Mouse (Mus musculus): ENCODE data around the gene Leng9. TPM values are rescaled to one million over a fixed set of nuclear protein-coding genes. Genes with fewer than 3 reads are reported as not detected.

Gene Leng9
- polyA plus RNA-seq, 1 experiment from 2014 or later = 2.5 TPM

DNA sequence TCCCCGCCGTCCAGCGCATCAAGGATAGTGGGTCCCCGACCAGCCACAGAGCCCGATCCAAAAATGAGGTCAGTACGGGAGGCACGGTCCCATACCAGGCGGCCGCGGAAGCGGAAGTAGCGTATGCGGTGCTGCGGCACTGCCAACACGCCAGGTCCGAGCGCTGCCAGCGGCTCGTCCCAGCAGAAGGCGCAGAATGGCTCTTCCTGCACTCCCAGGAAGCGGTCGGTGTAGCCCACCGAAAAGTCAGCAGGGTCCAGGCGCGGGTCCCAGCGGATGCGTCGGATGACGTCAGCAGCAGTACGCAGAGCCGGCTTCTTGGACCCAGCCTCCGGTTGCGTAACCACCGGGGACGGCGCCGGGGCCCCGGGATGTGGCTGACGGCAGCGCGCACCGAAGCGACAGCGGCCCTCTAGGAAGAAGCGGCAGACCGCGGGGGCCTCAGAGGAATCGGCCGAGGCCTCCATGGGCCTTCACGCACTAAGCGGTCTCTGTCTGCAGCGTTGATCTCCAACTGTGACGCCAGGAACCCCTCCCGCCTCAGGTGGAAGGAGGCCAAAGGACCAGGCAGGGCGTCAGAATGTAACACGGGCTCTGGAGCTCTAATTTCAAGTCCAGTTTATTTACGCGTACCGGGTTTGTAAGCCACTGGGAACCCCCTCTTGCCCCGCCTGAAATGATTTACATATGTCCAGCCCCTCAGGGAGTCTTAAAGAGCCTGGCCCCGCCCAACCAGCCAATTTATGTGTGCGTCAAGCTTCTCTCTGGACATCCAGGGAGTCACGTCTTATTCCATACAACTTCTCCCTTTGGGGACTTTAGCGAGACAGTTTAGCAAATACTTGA is 742 bp downstream of the Leng9 start:
- H3K4me1 ChIP-seq = peaks cover 25% of the 10 kb centered on the region
- H3K36me3 ChIP-seq = peaks cover 38% of the 10 kb centered on the region
- peak; percentile 73 for ATAC-seq (ENCODE audit: low FRiP score, low read depth)
- WGBS = under 1% methylated on average over 64 of the region's 64 CpGs
- peak overlapping the region; percentile 89 for H3K4me2 ChIP-seq (replicated peaks)
- no peaks in the 10 kb centered on the region for H3K9me3 ChIP-seq
- H3K4me3 ChIP-seq = peak overlapping the region; percentile 72
- H3K9ac ChIP-seq (replicated peaks) = peak overlapping the region; percentile 76
- peak overlapping the region; percentile 80 for H3K27ac ChIP-seq (replicated peaks)
- peaks cover 35% of the 10 kb centered on the region for H3K27me3 ChIP-seq

- peak overlapping the region; percentile 76 for H3K9ac ChIP-seq (replicated peaks)
- H3K27me3 ChIP-seq = peaks cover 31% of the 10 kb centered on the region
- H3K27ac ChIP-seq (replicated peaks) = peak overlapping the region; percentile 80
- peak overlapping the region; percentile 89 for H3K4me2 ChIP-seq (replicated peaks)
- H3K9me3 ChIP-seq = no peaks in the 10 kb centered on the region
- ATAC-seq (ENCODE audit: low FRiP score, low read depth) = peak; percentile 2
- peaks cover 25% of the 10 kb centered on the region for H3K4me1 ChIP-seq
- peak overlapping the region; percentile 72 for H3K4me3 ChIP-seq
- H3K36me3 ChIP-seq = peaks cover 47% of the 10 kb centered on the region
- WGBS = 27% methylated on average over 18 of the region's 18 CpGs
Observed at GRCm38 (mm10) chr7:4148341-4149208, 1.6 kb downstream of the Leng9 start.

- Histone ChIP-seq H3K4me2 (replicated peaks) (peak overlapping the region; percentile 89; the same call in 1 of the 2 replicates), H3K27ac (replicated peaks) (no peak overlapping the region), H3K4me3 (no peak overlapping the region), H3K9me3 (no peaks in the 10 kb centered on the region), H3K9ac (replicated peaks) (no peak overlapping the region), H3K4me1 (peaks cover 25% of the 10 kb centered on the region), H3K27me3 (peaks cover 29% of the 10 kb centered on the region), H3K36me3 (peaks cover 54% of the 10 kb centered on the region)
- 85% methylated on average over 4 of the region's 4 CpGs for WGBS
- ATAC-seq (ENCODE audit: low FRiP score, low read depth) = no peak
Observed at GRCm38 (mm10) chr7:4147836-4148235, 2.3 kb downstream of the Leng9 start.

DNA sequence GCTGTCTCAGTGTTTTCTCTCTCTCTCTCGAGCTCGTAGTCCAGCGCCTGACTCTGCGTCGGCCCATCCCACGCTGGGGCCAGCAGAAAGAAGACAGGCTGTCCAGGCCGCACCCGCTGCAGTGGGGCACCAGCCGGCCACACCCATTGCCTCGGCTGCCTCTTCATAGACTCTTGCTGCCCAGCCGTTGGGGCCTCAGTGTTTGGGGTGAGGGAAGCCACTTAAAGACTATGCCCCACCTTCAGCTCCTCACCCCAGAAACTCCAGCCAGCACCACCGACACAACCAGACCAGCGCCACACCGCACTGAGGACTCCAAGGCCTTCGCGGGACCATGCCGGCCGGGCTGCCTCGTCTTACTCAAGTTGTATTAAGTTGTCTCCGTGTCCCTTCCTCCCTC is 2.8 kb downstream of the Leng9 start:
- H3K36me3 ChIP-seq = peaks cover 59% of the 10 kb centered on the region
- WGBS = 89% methylated on average over 18 of the region's 20 CpGs

DNA sequence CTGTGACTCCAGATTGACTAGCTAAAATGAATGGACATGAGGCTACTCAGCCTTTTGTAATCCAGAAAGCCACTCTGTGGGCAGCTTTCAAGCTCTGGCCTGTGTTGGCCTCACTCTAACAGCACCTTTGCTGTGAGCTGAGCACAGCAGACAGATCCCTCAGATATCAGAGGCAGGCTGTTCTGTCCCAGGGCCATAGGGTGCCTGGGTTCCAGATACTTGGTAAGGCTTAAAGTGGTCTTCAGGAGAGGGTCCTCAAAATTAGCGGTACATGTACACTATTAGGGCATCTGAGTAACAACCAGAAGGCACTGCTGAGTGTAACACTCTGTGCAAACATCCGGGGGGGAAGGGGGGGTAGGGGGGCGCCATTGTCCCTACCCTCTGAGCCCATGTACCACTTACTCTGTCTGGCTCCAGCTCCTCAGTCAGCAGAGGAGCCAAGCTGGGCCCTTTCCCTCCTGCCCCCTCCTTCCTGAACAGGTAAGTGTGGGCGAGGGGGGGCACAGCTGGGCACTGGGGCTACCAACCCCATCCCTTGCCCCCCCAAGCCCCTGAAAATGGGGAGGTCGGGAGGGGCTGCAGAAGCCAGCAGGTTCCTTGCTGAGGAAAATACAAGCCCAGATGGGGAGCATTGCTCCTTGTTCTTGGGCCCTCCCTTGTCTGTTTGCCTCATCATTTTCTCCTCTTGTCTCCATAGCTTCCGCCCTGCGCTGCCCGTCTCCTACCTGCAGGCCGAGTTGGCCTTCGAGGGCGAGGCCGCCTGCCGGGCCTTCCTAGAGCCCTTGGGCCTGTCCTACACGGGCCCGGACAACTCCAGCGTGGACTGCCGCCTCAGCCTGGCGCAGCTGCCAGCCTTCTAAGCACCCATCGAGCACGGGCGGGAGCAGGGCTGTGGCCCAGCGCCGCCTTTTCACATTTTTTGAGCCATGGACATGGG is 3.7 kb downstream of the Leng9 start:
- no peak for ATAC-seq (ENCODE audit: low FRiP score, low read depth)
- no peak overlapping the region for H3K4me3 ChIP-seq
- peaks cover 23% of the 10 kb centered on the region for H3K4me1 ChIP-seq
- H3K9ac ChIP-seq (replicated peaks) = no peak overlapping the region
- H3K27ac ChIP-seq (replicated peaks) = no peak overlapping the region
- H3K27me3 ChIP-seq = peaks cover 16% of the 10 kb centered on the region
- peaks cover 67% of the 10 kb centered on the region for H3K36me3 ChIP-seq
- H3K4me2 ChIP-seq (replicated peaks) = no peak overlapping the region
- 92% methylated on average over 23 of the region's 23 CpGs for WGBS
- H3K9me3 ChIP-seq = no peaks in the 10 kb centered on the region

More for the DNA sequence above, 2.8 kb downstream of the Leng9 start:
- Histone ChIP-seq H3K9ac (replicated peaks) (no peak overlapping the region), H3K4me2 (replicated peaks) (no peak overlapping the region), H3K27me3 (peaks cover 25% of the 10 kb centered on the region), H3K27ac (replicated peaks) (no peak overlapping the region), H3K4me3 (no peak overlapping the region), H3K9me3 (no peaks in the 10 kb centered on the region), H3K4me1 (peaks cover 25% of the 10 kb centered on the region)
- ATAC-seq (ENCODE audit: low FRiP score, low read depth) = no peak

GRCm38 (mm10) chr7:4145552-4146190 is 4.5 kb downstream of the Leng9 start:
- Histone ChIP-seq H3K4me1 (peaks cover 17% of the 10 kb centered on the region), H3K4me2 (replicated peaks) (no peak overlapping the region), H3K27ac (replicated peaks) (no peak overlapping the region), H3K4me3 (no peak overlapping the region), H3K9ac (replicated peaks) (no peak overlapping the region), H3K36me3 (peaks cover 76% of the 10 kb centered on the region), H3K27me3 (peaks cover 8% of the 10 kb centered on the region), H3K9me3 (no peaks in the 10 kb centered on the region)
- no peak for ATAC-seq (ENCODE audit: low FRiP score, low read depth)
- 74% methylated on average over 6 of the region's 6 CpGs for WGBS

DNA sequence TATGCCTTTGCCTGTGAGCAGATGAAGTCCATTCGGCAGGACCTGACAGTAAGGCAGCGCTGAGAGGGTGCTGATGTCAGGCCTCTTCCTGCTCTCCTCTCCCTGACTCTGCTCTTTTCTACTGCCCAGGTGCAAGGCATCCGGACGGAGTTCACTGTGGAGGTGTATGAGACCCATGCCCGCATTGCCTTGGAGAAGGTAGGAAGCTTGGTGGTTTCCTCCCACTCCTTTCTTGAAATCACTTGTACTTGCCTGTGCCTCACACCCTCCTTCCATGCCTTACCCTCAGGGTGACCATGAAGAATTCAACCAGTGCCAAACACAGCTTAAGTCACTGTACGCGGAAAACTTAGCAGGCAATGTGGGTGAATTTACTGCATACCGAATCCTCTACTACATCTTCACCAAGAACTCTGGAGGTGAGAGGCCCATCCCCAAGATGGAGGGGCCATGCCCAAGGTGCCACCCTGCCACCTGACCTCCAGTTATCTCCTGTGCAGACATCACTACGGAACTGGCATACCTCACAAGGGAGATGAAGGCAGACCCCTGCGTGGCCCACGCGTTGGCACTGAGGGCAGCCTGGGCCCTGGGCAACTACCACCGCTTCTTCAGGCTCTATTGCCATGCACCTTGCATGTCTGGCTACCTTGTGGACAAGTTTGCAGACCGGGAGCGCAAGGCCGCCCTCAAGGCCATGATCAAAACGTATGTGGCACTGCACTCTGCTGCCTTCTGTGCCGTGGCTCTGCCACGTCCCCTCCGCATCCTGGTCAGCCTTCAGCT is 5.2 kb downstream of the Leng9 start:
- Histone ChIP-seq H3K9me3 (no peaks in the 10 kb centered on the region), H3K36me3 (peaks cover 83% of the 10 kb centered on the region), H3K4me1 (peaks cover 13% of the 10 kb centered on the region), H3K4me3 (no peak overlapping the region), H3K4me2 (replicated peaks) (no peak overlapping the region), H3K27ac (replicated peaks) (no peak overlapping the region), H3K27me3 (peaks cover under 1% of the 10 kb centered on the region), H3K9ac (replicated peaks) (no peak overlapping the region)
- no peak for ATAC-seq (ENCODE audit: low FRiP score, low read depth)
- WGBS = 97% methylated on average over 20 of the region's 20 CpGs

- H3K9me3 ChIP-seq = no peaks in the 10 kb centered on the region
- H3K9ac ChIP-seq (replicated peaks) = no peak overlapping the region
- no peak for ATAC-seq (ENCODE audit: low FRiP score, low read depth)
- no peaks in the 10 kb centered on the region for H3K27me3 ChIP-seq
- no peak overlapping the region for H3K4me2 ChIP-seq (replicated peaks)
- peaks cover 92% of the 10 kb centered on the region for H3K36me3 ChIP-seq
- 98% methylated on average over 13 of the region's 13 CpGs for WGBS
- no peak overlapping the region for H3K27ac ChIP-seq (replicated peaks)
- no peak overlapping the region for H3K4me3 ChIP-seq
- peaks cover 10% of the 10 kb centered on the region for H3K4me1 ChIP-seq
Observed at GRCm38 (mm10) chr7:4144046-4144445, 6.1 kb downstream of the Leng9 start.

GRCm38 (mm10) chr7:4143506-4143905 is 6.7 kb downstream of the Leng9 start:
- H3K4me2 ChIP-seq (replicated peaks) = no peak overlapping the region
- no peak for ATAC-seq (ENCODE audit: low FRiP score, low read depth)
- 95% methylated on average over 19 of the region's 19 CpGs for WGBS

DNA sequence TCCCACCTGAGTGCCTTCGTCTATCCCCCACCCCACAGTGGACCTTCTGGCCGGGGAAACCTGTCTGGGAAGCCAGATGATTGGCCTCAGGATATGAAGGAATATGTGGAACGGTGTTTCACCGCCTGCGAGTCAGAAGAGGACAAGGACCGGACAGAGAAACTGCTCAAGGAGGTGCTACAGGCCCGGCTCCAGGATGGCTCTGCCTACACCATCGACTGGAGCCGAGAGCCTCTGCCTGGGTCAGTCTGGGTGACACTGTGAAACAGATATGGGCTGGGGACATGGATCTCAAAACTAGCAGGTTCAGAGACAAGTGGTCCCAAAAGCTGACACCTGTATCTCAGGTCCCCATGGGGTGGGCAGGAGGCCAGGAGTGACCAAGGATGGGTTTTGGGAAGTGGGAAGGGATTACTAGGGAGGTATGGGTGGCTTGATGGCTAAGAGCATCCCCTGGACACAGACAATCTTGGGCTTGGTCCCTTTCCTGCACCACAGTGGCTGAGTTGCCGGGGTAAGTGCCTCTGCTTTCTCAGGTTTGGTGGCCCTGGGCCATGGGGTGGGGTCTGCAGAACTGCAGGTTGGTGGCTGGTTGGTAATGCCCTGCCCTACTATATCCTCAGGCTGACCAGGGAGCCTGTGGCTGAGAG is 7.3 kb downstream of the Leng9 start:
- no peak for ATAC-seq (ENCODE audit: low FRiP score, low read depth)

More at GRCm38 (mm10) chr7:4143506-4143905, 6.7 kb downstream of the Leng9 start:
- Histone ChIP-seq H3K4me3 (no peak overlapping the region), H3K9me3 (no peaks in the 10 kb centered on the region), H3K36me3 (peaks cover 97% of the 10 kb centered on the region), H3K27me3 (no peaks in the 10 kb centered on the region), H3K9ac (replicated peaks) (no peak overlapping the region), H3K4me1 (peaks cover 8% of the 10 kb centered on the region), H3K27ac (replicated peaks) (no peak overlapping the region)

More for the DNA sequence above, 7.3 kb downstream of the Leng9 start:
- 96% methylated on average over 10 of the region's 10 CpGs for WGBS
- H3K27me3 ChIP-seq = no peaks in the 10 kb centered on the region
- peaks cover 95% of the 10 kb centered on the region for H3K36me3 ChIP-seq
- H3K4me1 ChIP-seq = peaks cover 9% of the 10 kb centered on the region
- no peak overlapping the region for H3K4me3 ChIP-seq
- H3K9ac ChIP-seq (replicated peaks) = no peak overlapping the region
- no peak overlapping the region for H3K4me2 ChIP-seq (replicated peaks)
- no peak overlapping the region for H3K27ac ChIP-seq (replicated peaks)
- no peaks in the 10 kb centered on the region for H3K9me3 ChIP-seq

Measured in midbrain, embryonic 12.5 days (tissue).